Mouse (Mus musculus) hindbrain, postnatal 0 days (tissue): ENCODE data around the gene Ccnd3. TPM values are rescaled to one million over a fixed set of nuclear protein-coding genes. Genes with fewer than 3 reads are reported as not detected.

Source experiments
- ATAC-seq: fragments of 200-750 bp; cut with Nextera tagmentation; 2 replicates; pipeline ENCODE4 v1.8.0; 2017; ENCODE audit warnings: mild to moderate bottlenecking, moderate TSS enrichment, moderate library complexity
- DNase-seq: peaks from one replicate; pipeline ENCODE4 v3.0.0-alpha.2; 2015; ENCODE audit warnings: low spot score
- H3K27ac ChIP-seq: fragments of 300-500 bp; sonication (generic); 2 replicates; pipeline ENCODE4 v1.5.1; 2014; ENCODE audit warnings: mild to moderate bottlenecking
- H3K27me3 ChIP-seq: fragments of 300-500 bp; sonication (generic); 2 replicates; pipeline ENCODE4 v1.6.1; 2014; ENCODE audit warnings: low read length, mixed read lengths; ENCODE audit not compliant: insufficient read depth
- H3K36me3 ChIP-seq: fragments of 300-500 bp; sonication (generic); 2 replicates; pipeline ENCODE4 v1.6.1; 2014; ENCODE audit warnings: low read length, mixed read lengths; ENCODE audit not compliant: insufficient read depth
- H3K4me1 ChIP-seq: fragments of 300-500 bp; sonication (generic); 2 replicates; pipeline ENCODE4 v1.6.1; 2014; ENCODE audit warnings: antibody characterized with exemption, low read length, mixed read lengths; ENCODE audit not compliant: insufficient read depth
- H3K4me2 ChIP-seq: fragments of 300-500 bp; sonication (generic); 2 replicates; pipeline ENCODE4 v1.6.1; 2014; ENCODE audit warnings: low read depth, mild to moderate bottlenecking, low read length, moderate library complexity, mixed read lengths
- H3K4me3 ChIP-seq: fragments of 300-500 bp; sonication (generic); 2 replicates; pipeline ENCODE4 v1.5.1; 2014; ENCODE audit warnings: low read length
- H3K9ac ChIP-seq: fragments of 300-500 bp; sonication (generic); replicated peaks from 2 replicates; pipeline ENCODE4 v1.6.1; 2014; ENCODE audit warnings: mild to moderate bottlenecking, low read length, moderate library complexity, mixed read lengths
- H3K9me3 ChIP-seq: fragments of 300-500 bp; sonication (generic); 2 replicates; pipeline ENCODE4 v1.6.1; 2016; ENCODE audit warnings: low read length, mixed read lengths
- CTCF ChIP-seq: IDR thresholded peaks from 2 replicates; pipeline ENCODE4 v1.5.1; 2016; ENCODE audit warnings: antibody characterized with exemption, control low read depth, low read depth
- WGBS: fragments of 180-500 bp; shearing (Covaris S2); extraction: QIAGEN DNeasy Blood & Tissue Kit; methylation state at CpG from one replicate; pipeline ENCODE4 v1.1.7; 2014; 5-methylcytosine and 5-hydroxymethylcytosine counted together
- polyA plus RNA-seq: library from polyadenylated mRNA; unstranded; fragments of >200 nt; fragmentation: Nextera tagmentation; extraction: Ambion mirVana; gene quantifications from 2 replicates; pipeline ENCODE4 v1.2.1, GENCODE M21; 2015
- total RNA-seq: library from RNA; depleted of rRNA; stranded (reverse); fragments of >200 nt; gene quantifications from 2 replicates; pipeline ENCODE4 v1.2.3, GENCODE M21; 2014

The Ccnd3 gene
- total and polyA plus RNA-seq, 2 experiments from 2014 or later: 63.4 to 71.5 TPM

DNA sequence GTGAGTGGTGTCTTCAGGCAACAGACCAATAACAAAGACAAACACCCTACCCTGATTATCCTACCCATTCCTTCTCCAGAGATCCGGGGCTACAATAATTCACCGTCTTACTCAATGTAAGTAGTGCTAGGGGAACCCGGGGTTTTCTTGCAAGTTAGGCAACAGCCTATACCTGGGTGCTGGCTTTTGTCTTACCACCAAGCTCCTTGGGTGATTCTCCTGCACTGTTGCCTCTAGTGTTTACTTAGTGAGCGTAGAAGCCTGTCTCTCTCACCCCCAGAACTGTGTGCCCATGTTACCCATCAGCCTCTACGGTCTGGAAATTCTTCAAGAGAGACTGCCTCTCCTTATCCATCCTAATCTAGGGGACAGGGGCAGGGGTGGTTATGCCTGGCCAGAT lies 623 bp upstream of the Ccnd3 start:
- no peak for ATAC-seq
- H3K27ac ChIP-seq: no peak overlapping the region
- peak overlapping the region; percentile 66 for H3K4me2 ChIP-seq
- DNase-seq: no peak
- H3K9ac ChIP-seq: no peak overlapping the region
- H3K4me1 ChIP-seq: peaks cover 12% of the 10 kb centered on the region
- H3K36me3 ChIP-seq: peaks cover 3% of the 10 kb centered on the region; the same call in 1 of the 2 replicates
- H3K27me3 ChIP-seq: no peaks in the 10 kb centered on the region
- 71% methylated on average over 5 of the region's 5 CpGs for WGBS
- no peaks in the 10 kb centered on the region for H3K9me3 ChIP-seq
- TF ChIP-seq CTCF: no peak
- no peak overlapping the region for H3K4me3 ChIP-seq

DNA sequence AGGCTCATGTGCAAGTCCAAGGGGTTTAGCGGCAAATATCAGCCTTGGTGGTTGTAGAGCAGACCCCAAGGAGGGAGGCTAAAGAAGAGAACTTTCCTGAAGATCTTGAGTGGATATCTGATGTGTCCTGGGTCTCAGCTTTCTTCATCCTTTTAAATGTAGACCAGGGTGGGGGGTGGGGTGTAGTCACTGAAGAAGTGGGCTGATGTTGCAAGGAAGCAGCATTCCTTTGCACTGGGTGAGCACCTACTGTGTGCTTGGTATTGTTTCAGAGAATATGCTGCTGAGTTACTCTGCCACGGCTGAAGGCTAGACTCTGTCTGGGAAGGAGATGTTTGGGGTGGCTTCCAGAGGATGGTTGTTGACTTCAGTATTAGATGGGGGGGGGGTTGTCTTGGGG lies 715 bp downstream of the Ccnd3 start:
- no peaks in the 10 kb centered on the region for H3K27me3 ChIP-seq
- ATAC-seq (no peak), DNase-seq (no peak)
- no peak overlapping the region for H3K27ac ChIP-seq
- TF ChIP-seq CTCF: no peak
- H3K4me2 ChIP-seq: peak overlapping the region; percentile 66
- H3K9ac ChIP-seq: no peak overlapping the region
- WGBS: 60% methylated on average over 2 of the region's 2 CpGs
- peaks cover 12% of the 10 kb centered on the region for H3K4me1 ChIP-seq
- H3K36me3 ChIP-seq: no peaks in the 10 kb centered on the region
- peak overlapping the region; percentile 28; the same call in 1 of the 2 replicates for H3K4me3 ChIP-seq
- H3K9me3 ChIP-seq: no peaks in the 10 kb centered on the region

DNA sequence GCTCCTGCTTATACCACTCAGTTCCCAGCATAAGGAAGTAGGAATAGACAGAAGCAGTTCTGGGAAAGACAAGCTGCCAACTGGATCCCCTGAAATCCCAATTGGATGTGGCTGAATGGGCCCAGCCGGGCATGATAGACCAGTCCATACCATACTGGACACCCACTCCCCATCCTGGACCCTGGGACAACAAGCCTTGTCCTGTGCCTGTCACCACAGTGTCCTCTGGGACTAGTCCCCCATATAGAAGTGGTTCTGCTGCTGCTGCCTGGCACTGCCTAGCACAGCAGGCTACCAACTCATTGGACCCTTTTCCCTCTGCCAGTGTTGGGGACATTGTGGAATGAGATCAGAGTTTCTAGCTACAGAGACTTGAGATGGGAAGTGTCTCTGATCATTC lies 1.2 kb downstream of the Ccnd3 start:
- DNase-seq: no peak
- no peak overlapping the region for H3K9ac ChIP-seq
- H3K4me2 ChIP-seq: peak overlapping the region; percentile 66; the same call in 1 of the 2 replicates
- no peak overlapping the region for H3K27ac ChIP-seq
- peaks cover 11% of the 10 kb centered on the region for H3K4me1 ChIP-seq
- no peaks in the 10 kb centered on the region for H3K36me3 ChIP-seq
- ATAC-seq: no peak
- H3K4me3 ChIP-seq: no peak overlapping the region
- no peaks in the 10 kb centered on the region for H3K27me3 ChIP-seq
- no peaks in the 10 kb centered on the region for H3K9me3 ChIP-seq
- TF ChIP-seq CTCF: no peak
- 94% methylated on average over 1 of the region's 1 CpGs for WGBS

DNA sequence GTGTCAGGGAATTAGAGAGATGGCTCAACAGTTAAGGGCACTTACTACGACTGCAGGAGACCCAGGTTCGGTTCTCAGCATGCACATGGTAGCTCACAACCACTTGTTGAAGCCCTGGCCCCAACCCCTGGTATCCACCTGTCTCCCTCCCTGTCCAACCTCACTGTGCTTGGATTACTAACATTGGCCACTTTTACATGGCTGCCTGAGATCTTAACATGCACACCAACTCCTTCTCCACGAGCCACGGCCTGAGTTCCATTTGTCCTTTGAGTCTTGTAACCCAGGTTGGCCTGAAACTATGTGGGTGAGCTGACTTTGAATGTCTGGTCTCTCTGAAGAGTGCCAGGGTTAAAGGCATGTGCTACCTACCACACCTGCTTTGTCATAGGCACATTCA lies 1.8 kb downstream of the Ccnd3 start:
- Histone ChIP-seq H3K4me2 (no peak overlapping the region), H3K27me3 (no peaks in the 10 kb centered on the region), H3K4me1 (peaks cover 5% of the 10 kb centered on the region; the same call in 1 of the 2 replicates), H3K27ac (no peak overlapping the region), H3K9ac (no peak overlapping the region), H3K4me3 (no peak overlapping the region), H3K9me3 (no peaks in the 10 kb centered on the region), H3K36me3 (no peaks in the 10 kb centered on the region)
- DNase-seq (no peak), ATAC-seq (no peak)
- TF ChIP-seq CTCF: no peak
- WGBS: 88% methylated on average over 4 of the region's 4 CpGs

DNA sequence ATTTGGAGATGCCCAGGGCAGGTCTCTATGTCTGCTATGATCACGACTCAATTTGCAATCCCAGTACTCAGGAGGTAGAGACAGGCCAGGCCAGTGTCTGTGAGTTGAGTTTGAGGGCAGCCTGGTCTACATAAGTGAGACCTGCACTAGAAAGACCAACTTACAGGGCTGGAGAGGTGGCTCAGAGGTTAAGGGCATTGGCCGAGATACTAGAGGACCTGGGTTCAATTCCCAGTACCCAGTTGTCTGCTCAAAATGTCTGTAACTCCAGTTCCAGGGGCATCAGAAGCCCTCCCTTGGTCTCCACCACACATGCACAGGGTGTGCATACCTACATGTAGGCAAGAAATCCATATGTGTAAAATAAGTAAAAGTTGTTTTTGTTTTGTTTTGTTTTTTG lies 2.7 kb downstream of the Ccnd3 start:
- H3K4me1 ChIP-seq: peaks cover 5% of the 10 kb centered on the region; the same call in 1 of the 2 replicates
- H3K27ac ChIP-seq: peak overlapping the region; percentile 76; the same call in 1 of the 2 replicates
- H3K36me3 ChIP-seq: no peaks in the 10 kb centered on the region
- no peak overlapping the region for H3K4me2 ChIP-seq
- H3K9ac ChIP-seq: no peak overlapping the region
- ATAC-seq (no peak), DNase-seq (no peak)
- H3K27me3 ChIP-seq: no peaks in the 10 kb centered on the region
- no peak for TF ChIP-seq CTCF
- WGBS: 79% methylated on average over 2 of the region's 2 CpGs
- no peak overlapping the region for H3K4me3 ChIP-seq
- no peaks in the 10 kb centered on the region for H3K9me3 ChIP-seq

DNA sequence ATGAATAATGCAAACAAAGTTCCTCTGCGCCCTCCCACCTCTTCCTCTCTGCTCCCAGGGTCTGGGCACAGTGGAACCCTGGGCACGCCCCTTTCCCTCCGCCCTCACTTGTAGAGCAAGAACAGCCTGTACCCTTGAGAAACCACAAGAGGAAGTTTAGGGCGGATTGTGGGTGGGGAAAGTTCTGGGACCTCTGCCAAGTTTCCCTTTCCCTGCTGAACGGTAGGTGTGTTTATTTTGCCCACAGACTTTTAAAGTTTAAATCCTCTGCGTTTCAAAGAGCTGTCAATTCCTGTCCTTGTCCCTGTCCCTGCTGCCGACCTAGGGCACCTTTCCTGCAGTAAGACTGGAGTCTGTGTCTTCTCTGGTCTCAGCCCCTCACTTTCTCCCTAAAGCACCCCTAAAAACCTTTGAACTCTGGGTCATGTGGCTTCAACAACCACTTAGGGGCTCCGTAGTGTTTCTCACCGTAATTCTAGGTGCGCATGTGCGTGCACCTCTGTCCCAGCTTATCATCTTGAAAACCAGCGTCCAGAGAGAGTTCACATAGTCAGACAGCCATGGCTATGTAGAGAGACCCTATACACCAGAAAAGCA lies 3.3 kb downstream of the Ccnd3 start:
- peak overlapping the region; percentile 37; the same call in 1 of the 2 replicates for H3K4me2 ChIP-seq

DNA sequence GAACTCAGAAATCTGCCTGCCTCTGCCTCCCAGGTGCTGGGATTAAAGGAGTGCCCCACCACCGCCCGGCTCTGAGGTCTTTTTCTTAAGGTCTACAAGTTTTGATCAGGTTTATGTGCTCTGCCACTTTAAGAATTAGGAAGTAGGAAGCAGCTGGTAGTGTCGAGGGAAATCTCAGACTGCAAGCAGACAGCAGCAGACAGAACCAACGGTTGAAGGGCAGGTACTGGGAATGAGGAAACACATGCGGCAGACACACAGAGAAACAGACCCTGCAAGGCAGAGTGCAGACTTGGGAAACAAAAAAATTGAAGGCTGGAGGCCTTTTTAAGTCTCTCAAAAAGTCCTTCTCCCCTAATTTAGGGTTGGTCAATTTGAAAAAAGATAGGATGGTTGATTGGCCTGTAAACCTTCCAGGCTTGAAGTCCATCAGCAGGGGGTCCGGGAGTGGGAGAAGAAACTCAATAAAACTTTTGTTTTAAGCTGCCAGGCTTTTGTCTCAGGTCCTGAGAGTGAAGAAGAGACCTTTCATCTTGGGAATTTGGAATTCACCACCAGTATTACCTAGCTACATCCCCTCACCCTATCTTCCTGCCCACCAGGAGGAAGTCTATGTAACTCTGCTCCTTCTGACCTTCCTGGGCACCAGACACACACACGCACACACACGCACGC lies 4.3 kb downstream of the Ccnd3 start:
- peak; percentile 25 for DNase-seq
- H3K9ac ChIP-seq: no peak overlapping the region
- no peak overlapping the region for H3K4me2 ChIP-seq
- H3K9me3 ChIP-seq: no peaks in the 10 kb centered on the region
- peak overlapping the region; percentile 42; the same call in 1 of the 2 replicates for H3K27ac ChIP-seq
- H3K27me3 ChIP-seq: no peaks in the 10 kb centered on the region
- peaks cover 5% of the 10 kb centered on the region; the same call in 1 of the 2 replicates for H3K4me1 ChIP-seq
- WGBS: 60% methylated on average over 9 of the region's 9 CpGs
- no peak for TF ChIP-seq CTCF
- H3K36me3 ChIP-seq: no peaks in the 10 kb centered on the region
- no peak overlapping the region for H3K4me3 ChIP-seq
- no peak for ATAC-seq

More for the DNA sequence above, 3.3 kb downstream of the Ccnd3 start:
- Histone ChIP-seq H3K27ac (peak overlapping the region; percentile 76), H3K4me1 (peaks cover 5% of the 10 kb centered on the region; the same call in 1 of the 2 replicates), H3K4me3 (no peak overlapping the region), H3K9me3 (no peaks in the 10 kb centered on the region), H3K9ac (no peak overlapping the region), H3K36me3 (no peaks in the 10 kb centered on the region), H3K27me3 (no peaks in the 10 kb centered on the region)
- DNase-seq (peak; percentile 72), ATAC-seq (no peak; the same call in 1 of the 2 replicates)
- no peak for TF ChIP-seq CTCF
- WGBS: 46% methylated on average over 12 of the region's 12 CpGs
